Mouse (Mus musculus) MEL (cell line): Measurements from ENCODE around the gene Usp39. TPM values are rescaled to one million over a fixed set of nuclear protein-coding genes. Genes with fewer than 3 reads are reported as not detected.

ENCODE experiments used
- DNase-seq: peaks from one replicate; pipeline ENCODE4 v3.0.0; 2011; ENCODE audit warnings: low read depth, low spot score
- H3K27ac ChIP-seq: 2 replicates; pipeline ENCODE4 v1.5.1; 2012; ENCODE audit warnings: low read depth, mild to moderate bottlenecking, control low read depth, low read length, moderate library complexity; ENCODE audit not compliant: control insufficient read depth
- H3K27me3 ChIP-seq, 2 experiments: fragments of 150-350 bp in 1 of 2; sonication (generic) in 1 of 2; 2 replicates each; pipeline ENCODE4 v1.6.1; 2012; ENCODE audit warnings: low read length in 2 of 2, mild to moderate bottlenecking in 2 of 2, improper control_type of control experiment in 1 of 2, moderate library complexity in 1 of 2; ENCODE audit not compliant: insufficient read depth in 2 of 2, control insufficient read depth in 1 of 2
- H3K36me3 ChIP-seq, 2 experiments: 2 replicates each; pipeline ENCODE4 v1.6.1; 2012 to 2014; ENCODE audit warnings: low read length in 2 of 2, improper control_type of control experiment in 1 of 2, inconsistent platforms in 1 of 2, mild to moderate bottlenecking in 1 of 2; ENCODE audit not compliant: insufficient read depth in 2 of 2, control insufficient read depth in 1 of 2
- H3K4me1 ChIP-seq, 2 experiments: fragments of 150-350 bp in 1 of 2; sonication (generic) in 1 of 2; 2 replicates each; pipeline ENCODE4 v1.6.1; 2012; ENCODE audit warnings: low read length in 2 of 2, improper control_type of control experiment in 1 of 2, mild to moderate bottlenecking in 1 of 2; ENCODE audit not compliant: insufficient read depth in 2 of 2, control insufficient read depth in 1 of 2
- H3K4me3 ChIP-seq, 2 experiments: fragments of 150-350 bp in 1 of 2; sonication (generic) in 1 of 2; 2 replicates each; pipeline ENCODE4 v1.5.1; 2012; ENCODE audit warnings: low read depth in 2 of 2, low read length in 2 of 2, mild to moderate bottlenecking in 2 of 2, moderate library complexity in 2 of 2, control low read depth in 1 of 2, improper control_type of control experiment in 1 of 2; ENCODE audit not compliant: control insufficient read depth in 1 of 2, insufficient read depth in 1 of 2
- H3K79me2 ChIP-seq: 2 replicates; pipeline ENCODE4 v1.6.1; 2012; ENCODE audit warnings: mild to moderate bottlenecking, low read length, moderate library complexity; ENCODE audit not compliant: control insufficient read depth, poor library complexity, insufficient read depth
- H3K9ac ChIP-seq: 2 replicates; pipeline ENCODE4 v1.6.1; 2012; ENCODE audit warnings: low read depth, mild to moderate bottlenecking, control low read depth, low read length, moderate library complexity; ENCODE audit not compliant: control insufficient read depth, poor library complexity, severe bottlenecking
- H3K9me3 ChIP-seq: fragments of 150-350 bp; sonication (generic); replicated peaks from 2 replicates; pipeline ENCODE4 v1.6.1; 2012; ENCODE audit warnings: mild to moderate bottlenecking, low read length, improper control_type of control experiment, moderate library complexity; ENCODE audit not compliant: insufficient read depth
- BHLHE40 ChIP-seq: IDR thresholded peaks from 2 replicates; pipeline ENCODE4 v1.6.1; 2012; ENCODE audit warnings: low read depth, mild to moderate bottlenecking, inconsistent platforms, low read length, improper control_type of control experiment, borderline replicate concordance
- CHD1 ChIP-seq: IDR thresholded peaks from 2 replicates; pipeline ENCODE4 v1.6.1; 2012; ENCODE audit warnings: low read depth, mild to moderate bottlenecking, inconsistent platforms, low read length, improper control_type of control experiment
- CHD2 ChIP-seq: IDR thresholded peaks from 2 replicates; pipeline ENCODE4 v1.6.1; 2011; ENCODE audit warnings: low read length, improper control_type of control experiment
- CTCF ChIP-seq, 3 experiments: IDR thresholded peaks in 2 of 3; conservative IDR thresholded peaks in 1 of 3; 2 replicates each; pipeline ENCODE4 v1.5.1; 2011 to 2012; ENCODE audit warnings: low read length in 3 of 3, low read depth in 2 of 3, mild to moderate bottlenecking in 2 of 3, improper control_type of control experiment in 1 of 3, inconsistent platforms in 1 of 3, mixed read lengths in 1 of 3, moderate library complexity in 1 of 3; ENCODE audit not compliant: control insufficient read depth in 1 of 3, insufficient read depth in 1 of 3, poor library complexity in 1 of 3, severe bottlenecking in 1 of 3
- E2F4 ChIP-seq: IDR thresholded peaks from 2 replicates; pipeline ENCODE4 v1.6.1; 2011; ENCODE audit warnings: low read depth, low read length, improper control_type of control experiment, borderline replicate concordance
- ELF1 ChIP-seq: IDR thresholded peaks from 2 replicates; pipeline ENCODE4 v1.6.1; 2014; ENCODE audit warnings: low read depth, mild to moderate bottlenecking, inconsistent platforms, low read length, improper control_type of control experiment, moderate library complexity
- EP300 ChIP-seq, 2 experiments: IDR thresholded peaks; 2 replicates each; pipeline ENCODE4 v1.6.1; 2011; ENCODE audit warnings: improper control_type of control experiment in 2 of 2, low read length in 2 of 2, low read depth in 1 of 2, mild to moderate bottlenecking in 1 of 2
- GABPA ChIP-seq: IDR thresholded peaks from 2 replicates; pipeline ENCODE4 v1.6.1; 2012; ENCODE audit warnings: low read depth, mild to moderate bottlenecking, inconsistent platforms, low read length, improper control_type of control experiment, moderate library complexity
- GATA1 ChIP-seq: IDR thresholded peaks from 2 replicates; pipeline ENCODE4 v1.6.1; 2011; ENCODE audit warnings: low read depth, low read length, improper control_type of control experiment
- HCFC1 ChIP-seq: IDR thresholded peaks from 2 replicates; pipeline ENCODE4 v1.6.1; 2012; ENCODE audit warnings: low read depth, mild to moderate bottlenecking, inconsistent platforms, low read length, improper control_type of control experiment, moderate library complexity
- KAT2A ChIP-seq: conservative IDR thresholded peaks from 2 replicates; pipeline ENCODE4 v1.6.1; 2012; ENCODE audit warnings: low read depth, low read length, improper control_type of control experiment, inconsistent platforms
- MAFK ChIP-seq: IDR thresholded peaks from 2 replicates; pipeline ENCODE4 v1.6.1; 2011; ENCODE audit warnings: low read depth, mild to moderate bottlenecking, low read length, improper control_type of control experiment, borderline replicate concordance
- MAX ChIP-seq: IDR thresholded peaks from 2 replicates; pipeline ENCODE4 v1.6.1; 2011; ENCODE audit warnings: low read length, improper control_type of control experiment
- MAZ ChIP-seq: IDR thresholded peaks from 2 replicates; pipeline ENCODE4 v1.6.1; 2012; ENCODE audit warnings: low read depth, mild to moderate bottlenecking, inconsistent platforms, low read length, improper control_type of control experiment
- MXI1 ChIP-seq: IDR thresholded peaks from 2 replicates; pipeline ENCODE4 v1.6.1; 2011; ENCODE audit warnings: mild to moderate bottlenecking, low read depth, low read length, improper control_type of control experiment
- MYB ChIP-seq: IDR thresholded peaks from 2 replicates; pipeline ENCODE4 v1.6.1; 2011; ENCODE audit warnings: mild to moderate bottlenecking, low read depth, low read length, improper control_type of control experiment
- MYC ChIP-seq: IDR thresholded peaks from 2 replicates; pipeline ENCODE4 v1.6.1; 2011; ENCODE audit warnings: low read depth, mild to moderate bottlenecking, low read length, improper control_type of control experiment, moderate library complexity
- NRF1 ChIP-seq: IDR thresholded peaks from 2 replicates; pipeline ENCODE4 v1.6.1; 2014; ENCODE audit warnings: low read depth, mild to moderate bottlenecking, inconsistent platforms, low read length, improper control_type of control experiment, moderate library complexity; ENCODE audit not compliant: poor library complexity, insufficient read depth, severe bottlenecking
- POLR2A ChIP-seq, 2 experiments: IDR thresholded peaks; 2 replicates each; pipeline ENCODE4 v1.6.1; 2011 to 2012; ENCODE audit warnings: low read length in 2 of 2, mild to moderate bottlenecking in 2 of 2, control low read depth in 1 of 2, improper control_type of control experiment in 1 of 2, low read depth in 1 of 2, moderate library complexity in 1 of 2; ENCODE audit not compliant: control insufficient read depth in 1 of 2, insufficient read depth in 1 of 2, poor library complexity in 1 of 2
- POLR2AphosphoS2 ChIP-seq: IDR thresholded peaks from 2 replicates; pipeline ENCODE4 v1.6.1; 2011; ENCODE audit warnings: low read length, improper control_type of control experiment
- POLR2AphosphoS5 ChIP-seq: IDR thresholded peaks from 2 replicates; pipeline ENCODE4 v1.6.1; 2012; ENCODE audit warnings: low read depth, borderline replicate concordance, mild to moderate bottlenecking, inconsistent platforms, low read length, moderate library complexity, mixed read lengths
- RAD21 ChIP-seq: IDR thresholded peaks from 2 replicates; pipeline ENCODE4 v1.6.1; 2011; ENCODE audit warnings: mild to moderate bottlenecking, low read depth, low read length, improper control_type of control experiment
- RCOR1 ChIP-seq: IDR thresholded peaks from 2 replicates; pipeline ENCODE4 v1.6.1; 2012; ENCODE audit warnings: low read depth, mild to moderate bottlenecking, inconsistent platforms, low read length, improper control_type of control experiment
- SIN3A ChIP-seq: IDR thresholded peaks from 2 replicates; pipeline ENCODE4 v1.6.1; 2012; ENCODE audit warnings: low read length, improper control_type of control experiment, inconsistent platforms
- SMC3 ChIP-seq: IDR thresholded peaks from 2 replicates; pipeline ENCODE4 v1.6.1; 2011; ENCODE audit warnings: low read depth, low read length, improper control_type of control experiment
- TAL1 ChIP-seq: IDR thresholded peaks from 2 replicates; pipeline ENCODE4 v1.6.1; 2012; ENCODE audit warnings: mild to moderate bottlenecking, inconsistent platforms, low read length, moderate library complexity, mixed read lengths
- TBP ChIP-seq: IDR thresholded peaks from 2 replicates; pipeline ENCODE4 v1.8.0; 2011; ENCODE audit warnings: low read depth, low read length, improper control_type of control experiment
- TCF12 ChIP-seq: IDR thresholded peaks from 2 replicates; pipeline ENCODE4 v1.6.1; 2014; ENCODE audit warnings: low read depth, mild to moderate bottlenecking, inconsistent platforms, low read length, improper control_type of control experiment, moderate library complexity
- USF1 ChIP-seq: IDR thresholded peaks from 2 replicates; pipeline ENCODE4 v1.6.1; 2014; ENCODE audit warnings: low read depth, mild to moderate bottlenecking, inconsistent platforms, low read length, improper control_type of control experiment, moderate library complexity
- ZC3H11A ChIP-seq: IDR thresholded peaks from 2 replicates; pipeline ENCODE4 v1.6.1; 2012; ENCODE audit warnings: low read depth, mild to moderate bottlenecking, inconsistent platforms, low read length, improper control_type of control experiment
- ZMIZ1 ChIP-seq: IDR thresholded peaks from 2 replicates; pipeline ENCODE4 v1.6.1; 2012; ENCODE audit warnings: low read depth, mild to moderate bottlenecking, inconsistent platforms, low read length, improper control_type of control experiment, moderate library complexity
- ZNF384 ChIP-seq: IDR thresholded peaks from 2 replicates; pipeline ENCODE4 v1.6.1; 2012; ENCODE audit warnings: low read depth, mild to moderate bottlenecking, inconsistent platforms, low read length, improper control_type of control experiment
- polyA plus RNA-seq, 2 experiments: library from polyadenylated mRNA; stranded (reverse) in 1 of 2; unstranded in 1 of 2; fragments of >175 nt in 1 of 2; fragments of >200 nt in 1 of 2; gene quantifications; 2 replicates each; pipeline versions ENCODE4 v1.2.1 to v1.2.4; 2012; ENCODE audit warnings: low replicate concordance in 2 of 2, low read depth in 1 of 2; ENCODE audit not compliant: insufficient read length in 2 of 2, insufficient read depth in 1 of 2, missing spikeins in 1 of 2
- total RNA-seq: library from RNA; depleted of rRNA; stranded (reverse); fragments of 300-350 nt; gene quantifications from 2 replicates; pipeline ENCODE4 v1.2.3, GENCODE M21; 2012

Gene Usp39
- total and polyA plus RNA-seq, 3 experiments = 103 to 106 TPM; not detected in 1

- TF ChIP-seq HCFC1 = peak; percentile 84
- TF ChIP-seq ZMIZ1 = peak; percentile 95
- peak; percentile 93 for TF ChIP-seq POLR2AphosphoS2
- TF ChIP-seq MAZ = peak; percentile 43; the same call in 1 of the 2 replicates
- TF ChIP-seq ELF1 = peak; percentile 98
- TF ChIP-seq MAX = peak; percentile 74; the same call in 1 of the 2 replicates
- no peak for TF ChIP-seq RCOR1
- no peak for TF ChIP-seq MAFK
- no peak for TF ChIP-seq BHLHE40
- TF ChIP-seq MYC = no peak
- no peak for TF ChIP-seq GATA1
- TF ChIP-seq E2F4 = no peak
- peak in 1 of 3 experiments; percentile 30; a peak in 4 of 6 replicates for TF ChIP-seq CTCF (IDR thresholded peaks at IDR 0.05 in 2 of 3, conservative IDR thresholded peaks at IDR 0.05 in 1 of 3; ENCODE audit: control insufficient read depth in 1 of 3, insufficient read depth in 1 of 3, low read depth in 2 of 3, low read length in 3 of 3, poor library complexity in 1 of 3, severe bottlenecking in 1 of 3)
- TF ChIP-seq RAD21 = no peak
- TF ChIP-seq TAL1 = no peak
Measured at GRCm38 (mm10) chr6:72362132-72363028, 17.4 kb upstream of the Usp39 start (continued).

GRCm38 (mm10) chr6:72361121-72361551 is 16.2 kb upstream of the Usp39 start:
- H3K36me3 ChIP-seq = peaks cover 0 to 27% of the 10 kb centered on the region in 2 experiments; a peak in 2 of 4 replicates
- peak overlapping the region; percentile 58 for H3K27ac ChIP-seq
- peak; percentile 82 for DNase-seq
- H3K9me3 ChIP-seq = no peaks in the 10 kb centered on the region
- peaks cover 0 to 31% of the 10 kb centered on the region in 2 experiments; a peak in 2 of 4 replicates for H3K4me1 ChIP-seq
- H3K4me3 ChIP-seq = peak overlapping the region; percentile 80 to 84
- H3K27me3 ChIP-seq = no peaks in the 10 kb centered on the region
- peaks cover 8% of the 10 kb centered on the region for H3K79me2 ChIP-seq
- peak overlapping the region; percentile 85 for H3K9ac ChIP-seq
- no peak for TF ChIP-seq CHD1
- no peak for TF ChIP-seq SIN3A
- peak; percentile 83 for TF ChIP-seq ZNF384
- no peak for TF ChIP-seq NRF1
- no peak for TF ChIP-seq POLR2A (IDR thresholded peaks at IDR 0.05; ENCODE audit: control insufficient read depth in 1 of 2, insufficient read depth in 1 of 2, low read depth in 1 of 2, low read length in 2 of 2, poor library complexity in 1 of 2)
- peak in 1 of 2 experiments; percentile 60; a peak in 2 of 4 replicates for TF ChIP-seq EP300 (IDR thresholded peaks at IDR 0.05; ENCODE audit: low read depth in 1 of 2, low read length in 2 of 2)
- no peak for TF ChIP-seq POLR2AphosphoS5
- no peak for TF ChIP-seq HCFC1
- TF ChIP-seq MAX = no peak
- peak; percentile 63; the same call in 1 of the 2 replicates for TF ChIP-seq RCOR1
- no peak for TF ChIP-seq E2F4
- TF ChIP-seq KAT2A = no peak
- TF ChIP-seq MAFK = no peak
- no peak for TF ChIP-seq USF1
- no peak for TF ChIP-seq MYB
- TF ChIP-seq GABPA = no peak
- no peak for TF ChIP-seq MAZ
- TF ChIP-seq TBP = peak; percentile 77
- no peak for TF ChIP-seq ZC3H11A
- TF ChIP-seq CHD2 = no peak
- no peak for TF ChIP-seq ZMIZ1
- TF ChIP-seq TCF12 = peak; percentile 50; the same call in 1 of the 2 replicates
- TF ChIP-seq GATA1 = peak; percentile 66
- TF ChIP-seq SMC3 = no peak
- TF ChIP-seq MYC = no peak
- TF ChIP-seq POLR2AphosphoS2 = no peak
- no peak for TF ChIP-seq MXI1
- no peak for TF ChIP-seq ELF1
